Mouse (Mus musculus): ENCODE measurements at regions not wholly inside any gene's neighbourhood (a gene's known extent, or its start where the extent isn't known, plus 50 kb on each side); places are given as distances from the start of the nearest gene placed in this dataset.

DNA sequence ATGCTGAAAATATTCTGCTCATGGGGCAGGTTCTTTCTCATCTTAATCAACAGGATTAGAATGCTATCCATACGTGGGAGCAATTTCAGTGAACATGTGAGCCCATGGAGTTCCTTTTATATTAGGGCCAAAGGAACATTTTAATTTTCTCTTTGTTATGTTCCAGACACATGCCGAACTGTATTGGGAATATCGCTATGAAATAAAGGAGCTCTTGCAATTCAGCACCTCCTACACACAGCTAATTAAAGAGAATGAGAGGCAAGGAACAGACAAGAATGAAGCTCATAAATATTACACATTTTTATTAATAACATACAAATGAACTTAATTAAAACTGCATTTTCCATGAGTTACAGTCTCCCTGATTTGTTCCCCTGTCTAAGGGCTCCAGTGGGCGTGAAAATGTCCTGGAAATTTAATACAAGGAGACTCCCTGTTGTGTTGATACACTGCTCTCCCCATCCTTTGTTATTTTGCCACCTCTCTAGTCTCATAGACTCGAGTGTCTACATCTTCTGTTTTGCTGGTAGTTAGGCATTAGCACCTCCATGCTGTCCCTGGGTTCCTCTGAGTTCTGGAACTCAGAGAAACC is 205.5 kb downstream of the Phlda1 start:
- no peak overlapping the region for H3K4me2 ChIP-seq
- ATAC-seq (ENCODE audit: low FRiP score): no peak
- H3K9ac ChIP-seq (ENCODE audit: low read length): no peak overlapping the region
- H3K36me3 ChIP-seq (ENCODE audit: control insufficient read depth, insufficient read depth, low read length): no peaks in the 10 kb centered on the region
- DNase-seq (ENCODE audit: low spot score, missing footprints): no peak
- WGBS: 85% methylated on average over 5 of the region's 5 CpGs
- H3K27ac ChIP-seq (ENCODE audit: low read depth, low read length): no peak overlapping the region
- H3K4me3 ChIP-seq (ENCODE audit: low read depth, low read length): no peak overlapping the region
- H3K27me3 ChIP-seq (ENCODE audit: control insufficient read depth, insufficient read depth, low read length): no peaks in the 10 kb centered on the region
- no peaks in the 10 kb centered on the region for H3K4me1 ChIP-seq (ENCODE audit: control insufficient read depth, insufficient read depth, low read length)
- no peaks in the 10 kb centered on the region for H3K9me3 ChIP-seq (ENCODE audit: control insufficient read depth, low read length)

DNA sequence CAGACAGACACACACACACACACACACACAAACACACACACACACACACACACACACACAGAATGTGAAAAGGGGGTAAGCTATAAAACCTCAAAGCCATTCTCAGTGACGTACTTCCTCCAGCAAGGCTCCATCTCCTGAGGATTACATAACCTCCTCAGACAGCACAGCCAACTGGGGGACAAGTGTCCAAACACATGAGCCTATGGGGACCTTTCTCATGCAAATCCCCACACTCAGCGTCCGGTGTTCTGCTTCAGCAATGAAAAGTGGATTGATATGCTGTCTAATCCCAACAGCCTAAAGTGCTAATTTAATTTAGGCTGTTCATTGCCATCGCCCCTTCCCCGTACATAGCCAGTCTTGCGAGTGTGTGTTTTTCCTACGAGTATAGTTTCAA is 206.9 kb downstream of the Phlda1 start:
- Histone ChIP-seq H3K27me3 (ENCODE audit: control insufficient read depth, insufficient read depth, low read length) (no peaks in the 10 kb centered on the region), H3K27ac (ENCODE audit: low read depth, low read length) (no peak overlapping the region), H3K4me2 (no peak overlapping the region), H3K9me3 (ENCODE audit: control insufficient read depth, low read length) (no peaks in the 10 kb centered on the region), H3K4me1 (ENCODE audit: control insufficient read depth, insufficient read depth, low read length) (no peaks in the 10 kb centered on the region), H3K9ac (ENCODE audit: low read length) (no peak overlapping the region), H3K36me3 (ENCODE audit: control insufficient read depth, insufficient read depth, low read length) (no peaks in the 10 kb centered on the region), H3K4me3 (ENCODE audit: low read depth, low read length) (no peak overlapping the region)
- WGBS: 76% methylated on average over 7 of the region's 7 CpGs
- DNase-seq (ENCODE audit: low spot score, missing footprints) (no peak), ATAC-seq (ENCODE audit: low FRiP score) (no peak)

DNA sequence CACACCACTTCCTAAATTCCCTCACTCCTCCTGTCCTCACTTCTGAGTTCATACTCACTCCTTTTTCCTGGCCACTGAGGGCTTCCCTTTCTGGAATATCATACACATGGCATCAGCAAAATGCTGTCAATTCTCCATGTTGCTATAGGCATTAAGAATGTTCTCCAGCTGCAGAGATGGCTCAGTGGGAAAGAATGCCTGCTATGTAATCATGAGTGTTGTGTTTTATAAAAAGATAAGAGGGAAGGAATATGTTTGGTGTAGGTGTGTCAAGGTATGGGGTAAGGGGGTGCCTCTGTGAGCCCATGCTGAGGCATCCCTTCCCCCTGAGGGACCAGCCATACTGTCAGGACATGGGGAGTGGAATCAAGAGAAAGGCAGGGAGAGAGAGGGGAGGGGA is 207.6 kb downstream of the Phlda1 start:
- ATAC-seq (ENCODE audit: low FRiP score) (no peak), DNase-seq (ENCODE audit: low spot score, missing footprints) (no peak)
- Histone ChIP-seq H3K4me3 (ENCODE audit: low read depth, low read length) (no peak overlapping the region), H3K27ac (ENCODE audit: low read depth, low read length) (no peak overlapping the region), H3K9ac (ENCODE audit: low read length) (no peak overlapping the region), H3K9me3 (ENCODE audit: control insufficient read depth, low read length) (no peaks in the 10 kb centered on the region), H3K36me3 (ENCODE audit: control insufficient read depth, insufficient read depth, low read length) (no peaks in the 10 kb centered on the region), H3K4me1 (ENCODE audit: control insufficient read depth, insufficient read depth, low read length) (no peaks in the 10 kb centered on the region), H3K4me2 (no peak overlapping the region), H3K27me3 (ENCODE audit: control insufficient read depth, insufficient read depth, low read length) (no peaks in the 10 kb centered on the region)

DNA sequence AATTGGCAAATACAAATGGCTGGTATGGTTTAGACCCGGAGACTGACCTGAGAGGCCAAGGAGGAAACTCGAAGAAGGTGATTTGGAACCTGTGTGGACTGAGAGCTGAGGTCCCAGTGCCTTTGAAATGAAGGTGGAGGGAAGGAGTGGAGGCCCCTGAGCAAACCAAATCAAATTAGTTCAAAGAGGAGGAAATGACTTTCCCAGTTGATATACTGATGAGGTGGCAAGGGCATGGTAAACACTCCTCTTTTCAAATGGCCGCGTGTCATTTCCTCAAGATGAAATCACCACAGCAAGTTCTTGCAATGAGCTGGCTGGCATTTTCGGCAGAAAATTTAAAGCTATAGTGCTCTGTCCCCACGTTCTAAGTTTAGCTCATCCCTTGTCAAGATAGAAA is 209.1 kb downstream of the Phlda1 start:
- 90% methylated on average over 6 of the region's 6 CpGs for WGBS
- H3K9ac ChIP-seq (ENCODE audit: low read length): no peak overlapping the region
- H3K27me3 ChIP-seq (ENCODE audit: control insufficient read depth, insufficient read depth, low read length): no peaks in the 10 kb centered on the region
- no peaks in the 10 kb centered on the region for H3K4me1 ChIP-seq (ENCODE audit: control insufficient read depth, insufficient read depth, low read length)
- no peak overlapping the region for H3K4me3 ChIP-seq (ENCODE audit: low read depth, low read length)
- ATAC-seq (ENCODE audit: low FRiP score): no peak
- H3K27ac ChIP-seq (ENCODE audit: low read depth, low read length): no peak overlapping the region
- H3K36me3 ChIP-seq (ENCODE audit: control insufficient read depth, insufficient read depth, low read length): no peaks in the 10 kb centered on the region
- no peaks in the 10 kb centered on the region for H3K9me3 ChIP-seq (ENCODE audit: control insufficient read depth, low read length)
- no peak for DNase-seq (ENCODE audit: low spot score, missing footprints)
- H3K4me2 ChIP-seq: no peak overlapping the region

DNA sequence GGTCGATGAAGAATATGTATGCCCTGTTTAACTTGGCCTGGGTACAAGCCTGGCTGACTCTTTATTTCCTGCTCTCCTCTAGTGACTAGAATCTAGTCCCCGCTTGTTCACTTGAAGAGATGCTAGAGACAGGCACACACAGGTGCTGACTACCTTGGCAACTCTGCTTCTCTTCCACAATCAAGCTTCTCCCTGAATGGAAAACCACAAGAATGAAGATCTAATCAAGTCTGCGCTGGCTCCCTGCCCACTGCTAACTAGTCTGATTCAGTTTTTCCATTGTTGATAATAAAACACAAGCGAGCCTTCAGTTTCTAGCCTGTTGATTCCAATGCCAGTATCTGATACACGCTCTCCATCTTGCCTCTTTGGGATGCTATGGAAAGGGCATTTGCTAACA is 213.5 kb downstream of the Phlda1 start:
- H3K4me3 ChIP-seq (ENCODE audit: low read depth, low read length): no peak overlapping the region
- H3K4me1 ChIP-seq (ENCODE audit: control insufficient read depth, insufficient read depth, low read length): no peaks in the 10 kb centered on the region
- H3K9ac ChIP-seq (ENCODE audit: low read length): no peak overlapping the region
- no peaks in the 10 kb centered on the region for H3K9me3 ChIP-seq (ENCODE audit: control insufficient read depth, low read length)
- WGBS: 90% methylated on average over 5 of the region's 5 CpGs
- DNase-seq (ENCODE audit: low spot score, missing footprints) (no peak), ATAC-seq (ENCODE audit: low FRiP score) (no peak)
- no peak overlapping the region for H3K27ac ChIP-seq (ENCODE audit: low read depth, low read length)
- H3K4me2 ChIP-seq: no peak overlapping the region
- no peaks in the 10 kb centered on the region for H3K27me3 ChIP-seq (ENCODE audit: control insufficient read depth, insufficient read depth, low read length)
- H3K36me3 ChIP-seq (ENCODE audit: control insufficient read depth, insufficient read depth, low read length): no peaks in the 10 kb centered on the region

DNA sequence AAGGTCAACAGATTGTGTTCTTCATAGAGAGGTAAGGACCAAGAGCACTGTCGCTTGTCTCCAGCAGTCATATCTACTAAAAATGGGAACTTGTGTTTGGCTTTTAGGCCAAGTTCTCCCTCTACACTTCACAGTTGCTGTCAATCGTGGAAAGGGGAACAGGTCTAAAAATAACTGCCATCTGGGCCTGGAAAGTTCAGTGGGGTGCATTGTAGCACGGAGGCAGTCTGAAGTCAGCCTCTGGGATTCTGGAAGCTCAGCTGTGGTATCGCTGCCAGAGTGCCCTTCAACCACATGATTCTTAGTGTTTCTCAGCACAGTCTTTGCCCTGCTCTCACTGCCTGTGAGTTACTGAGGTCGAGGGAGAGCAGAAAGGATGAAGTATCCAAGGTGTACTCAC is 215.0 kb downstream of the Phlda1 start:
- WGBS: 82% methylated on average over 5 of the region's 5 CpGs
- ATAC-seq (ENCODE audit: low FRiP score) (no peak), DNase-seq (ENCODE audit: low spot score, missing footprints) (no peak)
- Histone ChIP-seq H3K9ac (ENCODE audit: low read length) (no peak overlapping the region), H3K4me3 (ENCODE audit: low read depth, low read length) (no peak overlapping the region), H3K27me3 (ENCODE audit: control insufficient read depth, insufficient read depth, low read length) (no peaks in the 10 kb centered on the region), H3K4me2 (no peak overlapping the region), H3K9me3 (ENCODE audit: control insufficient read depth, low read length) (no peaks in the 10 kb centered on the region), H3K36me3 (ENCODE audit: control insufficient read depth, insufficient read depth, low read length) (no peaks in the 10 kb centered on the region), H3K27ac (ENCODE audit: low read depth, low read length) (no peak overlapping the region), H3K4me1 (ENCODE audit: control insufficient read depth, insufficient read depth, low read length) (no peaks in the 10 kb centered on the region)

DNA sequence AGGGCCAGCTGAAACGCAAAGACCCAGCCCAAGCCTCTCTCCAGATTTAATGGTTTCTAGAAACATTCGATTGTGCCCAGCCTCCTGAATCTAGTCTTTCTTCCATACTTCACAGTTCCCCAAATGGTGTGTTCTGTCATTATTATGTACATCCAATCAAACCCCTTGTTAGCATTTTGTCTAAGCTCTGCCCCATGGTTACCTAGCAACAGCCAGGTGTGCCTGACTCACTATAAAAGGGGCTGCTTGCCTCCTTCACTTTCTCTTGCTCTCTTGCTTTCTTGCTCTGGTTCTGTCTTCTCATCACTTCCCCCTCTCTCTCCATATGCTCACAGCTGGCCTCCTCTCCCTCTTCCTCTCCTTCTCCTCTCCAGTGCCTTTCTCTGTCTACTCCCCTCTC is 217.8 kb downstream of the Phlda1 start:
- no peaks in the 10 kb centered on the region for H3K27me3 ChIP-seq (ENCODE audit: control insufficient read depth, insufficient read depth, low read length)
- H3K9me3 ChIP-seq (ENCODE audit: control insufficient read depth, low read length): no peaks in the 10 kb centered on the region
- H3K36me3 ChIP-seq (ENCODE audit: control insufficient read depth, insufficient read depth, low read length): no peaks in the 10 kb centered on the region
- H3K4me3 ChIP-seq (ENCODE audit: low read depth, low read length): no peak overlapping the region
- no peaks in the 10 kb centered on the region for H3K4me1 ChIP-seq (ENCODE audit: control insufficient read depth, insufficient read depth, low read length)
- H3K9ac ChIP-seq (ENCODE audit: low read length): no peak overlapping the region
- H3K27ac ChIP-seq (ENCODE audit: low read depth, low read length): no peak overlapping the region
- WGBS: 87% methylated on average over 2 of the region's 2 CpGs
- no peak for DNase-seq (ENCODE audit: low spot score, missing footprints)
- ATAC-seq (ENCODE audit: low FRiP score): no peak
- H3K4me2 ChIP-seq: no peak overlapping the region

DNA sequence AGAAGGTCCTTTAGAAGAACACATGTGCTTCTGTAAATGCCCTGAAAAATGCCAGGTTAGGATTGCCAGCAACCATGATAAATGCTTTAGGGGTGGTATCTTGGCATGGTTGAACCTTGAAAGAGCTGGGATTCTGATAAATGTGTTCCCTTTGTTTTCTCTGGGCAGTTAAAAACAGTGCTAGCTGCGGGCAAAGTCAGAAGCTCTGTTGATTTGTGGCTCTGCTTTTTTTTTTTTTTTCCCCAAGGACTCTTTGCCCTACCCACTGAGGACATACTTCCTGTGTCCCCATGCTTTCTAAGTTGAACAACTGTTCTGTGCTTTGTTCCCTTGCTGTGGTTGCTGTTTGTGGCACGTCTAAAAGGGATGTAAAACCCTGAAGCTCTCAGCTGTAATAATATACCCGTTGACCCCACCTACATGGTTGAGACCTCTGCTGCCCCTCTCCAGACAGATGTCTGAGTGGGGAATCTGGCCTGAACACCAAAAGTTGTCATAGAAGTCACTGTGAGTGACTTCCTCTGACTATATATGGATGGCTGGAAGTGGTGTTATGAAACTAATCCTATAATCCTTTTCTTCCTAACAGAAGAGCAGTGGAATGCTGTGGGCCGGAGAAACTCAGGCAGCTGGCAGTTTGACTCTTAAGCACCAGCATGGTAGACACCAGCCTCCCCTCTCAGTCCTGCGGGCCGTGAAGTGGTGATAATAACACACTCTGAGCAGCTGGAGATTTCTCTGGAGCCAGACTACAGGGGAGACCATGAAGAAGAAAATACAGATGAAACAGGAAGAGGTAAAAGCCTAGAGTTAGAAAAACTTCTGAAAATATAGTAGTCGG is 218.7 kb downstream of the Phlda1 start:
- DNase-seq (ENCODE audit: low spot score, missing footprints) (no peak), ATAC-seq (ENCODE audit: low FRiP score) (no peak)
- no peaks in the 10 kb centered on the region for H3K4me1 ChIP-seq (ENCODE audit: control insufficient read depth, insufficient read depth, low read length)
- H3K9ac ChIP-seq (ENCODE audit: low read length): no peak overlapping the region
- 67% methylated on average over 7 of the region's 7 CpGs for WGBS
- H3K4me3 ChIP-seq (ENCODE audit: low read depth, low read length): no peak overlapping the region
- no peak overlapping the region for H3K27ac ChIP-seq (ENCODE audit: low read depth, low read length)
- H3K4me2 ChIP-seq: no peak overlapping the region
- H3K9me3 ChIP-seq (ENCODE audit: control insufficient read depth, low read length): no peaks in the 10 kb centered on the region
- no peaks in the 10 kb centered on the region for H3K27me3 ChIP-seq (ENCODE audit: control insufficient read depth, insufficient read depth, low read length)
- H3K36me3 ChIP-seq (ENCODE audit: control insufficient read depth, insufficient read depth, low read length): no peaks in the 10 kb centered on the region

DNA sequence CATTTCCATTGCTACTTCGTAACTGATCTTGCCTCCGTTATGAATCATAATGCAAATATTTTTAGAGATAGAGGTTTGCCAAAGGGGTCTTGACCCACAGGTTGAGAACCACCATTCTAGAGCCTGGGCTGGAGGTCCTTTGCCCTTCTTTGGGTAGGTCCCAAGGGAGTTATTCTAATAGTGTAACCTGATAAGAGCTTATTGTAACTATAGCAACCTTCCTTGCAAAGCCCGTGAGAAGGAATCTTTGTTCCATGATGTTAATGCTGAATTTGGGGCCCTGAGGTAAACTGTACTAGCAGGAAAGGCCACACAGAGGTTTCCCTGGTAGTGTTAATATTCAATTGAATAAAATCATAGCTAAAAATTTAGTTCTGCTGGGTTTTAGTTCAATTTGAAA is 229.9 kb downstream of the Phlda1 start:
- H3K9me3 ChIP-seq (ENCODE audit: control insufficient read depth, low read length): no peaks in the 10 kb centered on the region
- H3K4me2 ChIP-seq: no peak overlapping the region
- no peak overlapping the region for H3K9ac ChIP-seq (ENCODE audit: low read length)
- H3K4me1 ChIP-seq (ENCODE audit: control insufficient read depth, insufficient read depth, low read length): peaks cover 4% of the 10 kb centered on the region
- H3K4me3 ChIP-seq (ENCODE audit: low read depth, low read length): no peak overlapping the region
- H3K27me3 ChIP-seq (ENCODE audit: control insufficient read depth, insufficient read depth, low read length): no peaks in the 10 kb centered on the region
- DNase-seq (ENCODE audit: low spot score, missing footprints): no peak
- no peak overlapping the region for H3K27ac ChIP-seq (ENCODE audit: low read depth, low read length)
- no peaks in the 10 kb centered on the region for H3K36me3 ChIP-seq (ENCODE audit: control insufficient read depth, insufficient read depth, low read length)
- no peak for ATAC-seq (ENCODE audit: low FRiP score)
- 70% methylated on average over 3 of the region's 3 CpGs for WGBS

All from midbrain, embryonic 11.5 days (tissue).